Mouse (Mus musculus) hindbrain, postnatal 0 days (tissue): ENCODE measurements around the gene Fkbp7. TPM values are rescaled to one million over a fixed set of nuclear protein-coding genes. Genes with fewer than 3 reads are reported as not detected.

Experiments used
- ATAC-seq: fragments of 200-750 bp; cut with Nextera tagmentation; 2 replicates; pipeline ENCODE4 v1.8.0; 2017; ENCODE audit warnings: mild to moderate bottlenecking, moderate TSS enrichment, moderate library complexity
- DNase-seq: peaks from one replicate; pipeline ENCODE4 v3.0.0-alpha.2; 2015; ENCODE audit warnings: low spot score
- H3K27ac ChIP-seq: fragments of 300-500 bp; sonication (generic); 2 replicates; pipeline ENCODE4 v1.5.1; 2014; ENCODE audit warnings: mild to moderate bottlenecking
- H3K27me3 ChIP-seq: fragments of 300-500 bp; sonication (generic); 2 replicates; pipeline ENCODE4 v1.6.1; 2014; ENCODE audit warnings: low read length, mixed read lengths; ENCODE audit not compliant: insufficient read depth
- H3K36me3 ChIP-seq: fragments of 300-500 bp; sonication (generic); 2 replicates; pipeline ENCODE4 v1.6.1; 2014; ENCODE audit warnings: low read length, mixed read lengths; ENCODE audit not compliant: insufficient read depth
- H3K4me1 ChIP-seq: fragments of 300-500 bp; sonication (generic); 2 replicates; pipeline ENCODE4 v1.6.1; 2014; ENCODE audit warnings: antibody characterized with exemption, low read length, mixed read lengths; ENCODE audit not compliant: insufficient read depth
- H3K4me2 ChIP-seq: fragments of 300-500 bp; sonication (generic); 2 replicates; pipeline ENCODE4 v1.6.1; 2014; ENCODE audit warnings: low read depth, mild to moderate bottlenecking, low read length, moderate library complexity, mixed read lengths
- H3K4me3 ChIP-seq: fragments of 300-500 bp; sonication (generic); 2 replicates; pipeline ENCODE4 v1.5.1; 2014; ENCODE audit warnings: low read length
- H3K9ac ChIP-seq: fragments of 300-500 bp; sonication (generic); replicated peaks from 2 replicates; pipeline ENCODE4 v1.6.1; 2014; ENCODE audit warnings: mild to moderate bottlenecking, low read length, moderate library complexity, mixed read lengths
- H3K9me3 ChIP-seq: fragments of 300-500 bp; sonication (generic); 2 replicates; pipeline ENCODE4 v1.6.1; 2016; ENCODE audit warnings: low read length, mixed read lengths
- CTCF ChIP-seq: IDR thresholded peaks from 2 replicates; pipeline ENCODE4 v1.5.1; 2016; ENCODE audit warnings: antibody characterized with exemption, control low read depth, low read depth
- WGBS: fragments of 180-500 bp; shearing (Covaris S2); extraction: QIAGEN DNeasy Blood & Tissue Kit; methylation state at CpG from one replicate; pipeline ENCODE4 v1.1.7; 2014; 5-methylcytosine and 5-hydroxymethylcytosine counted together
- polyA plus RNA-seq: library from polyadenylated mRNA; unstranded; fragments of >200 nt; fragmentation: Nextera tagmentation; extraction: Ambion mirVana; gene quantifications from 2 replicates; pipeline ENCODE4 v1.2.1, GENCODE M21; 2015
- total RNA-seq: library from RNA; depleted of rRNA; stranded (reverse); fragments of >200 nt; gene quantifications from 2 replicates; pipeline ENCODE4 v1.2.3, GENCODE M21; 2014

Gene Fkbp7
- total and polyA plus RNA-seq, 2 experiments from 2014 or later, result 2.7 to 15.5 TPM

GRCm38 (mm10) chr2:76695290-76695689 lies 22.4 kb upstream of the Fkbp7 start:
- WGBS, result 90% methylated on average over 6 of the region's 6 CpGs
- no peak for TF ChIP-seq CTCF
- H3K4me1 ChIP-seq, result no peaks in the 10 kb centered on the region
- no peak overlapping the region for H3K4me3 ChIP-seq
- H3K27ac ChIP-seq, result no peak overlapping the region
- H3K36me3 ChIP-seq, result peaks cover 38% of the 10 kb centered on the region
- ATAC-seq (no peak), DNase-seq (no peak)
- no peaks in the 10 kb centered on the region for H3K9me3 ChIP-seq
- no peak overlapping the region for H3K9ac ChIP-seq
- H3K4me2 ChIP-seq, result no peak overlapping the region
- H3K27me3 ChIP-seq, result no peaks in the 10 kb centered on the region

DNA sequence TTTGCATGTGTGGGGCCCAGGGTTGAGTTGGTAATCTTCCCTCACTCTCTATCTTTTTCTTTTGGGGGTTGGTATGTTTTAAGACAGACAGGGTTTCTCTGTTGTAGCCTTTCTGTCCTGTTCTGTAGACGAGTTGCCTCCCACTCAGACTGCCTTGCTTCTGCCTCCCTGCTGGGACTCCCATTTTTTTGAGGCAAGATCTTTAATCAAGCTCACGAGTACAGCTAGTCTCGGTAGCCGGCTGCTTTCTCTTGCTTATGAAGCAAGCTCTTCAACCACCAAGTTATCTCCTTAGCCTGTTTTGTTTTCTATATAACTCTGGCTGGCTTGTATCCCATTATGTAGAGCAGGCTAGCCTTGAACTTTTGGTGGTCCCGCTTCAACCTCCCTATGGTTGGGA lies 20.8 kb upstream of the Fkbp7 start:
- Histone ChIP-seq H3K27me3 (no peaks in the 10 kb centered on the region), H3K27ac (no peak overlapping the region), H3K4me1 (no peaks in the 10 kb centered on the region), H3K9ac (no peak overlapping the region), H3K9me3 (no peaks in the 10 kb centered on the region), H3K4me2 (no peak overlapping the region), H3K4me3 (no peak overlapping the region), H3K36me3 (peaks cover 39% of the 10 kb centered on the region)
- ATAC-seq (no peak), DNase-seq (no peak)
- WGBS, result 80% methylated on average over 5 of the region's 5 CpGs
- no peak for TF ChIP-seq CTCF

GRCm38 (mm10) chr2:76690436-76691204 lies 17.7 kb upstream of the Fkbp7 start:
- 81% methylated on average over 12 of the region's 12 CpGs for WGBS
- ATAC-seq (no peak), DNase-seq (no peak)
- H3K27me3 ChIP-seq, result no peaks in the 10 kb centered on the region
- H3K9ac ChIP-seq, result no peak overlapping the region
- no peaks in the 10 kb centered on the region for H3K9me3 ChIP-seq
- TF ChIP-seq CTCF, result no peak
- H3K4me2 ChIP-seq, result no peak overlapping the region
- H3K36me3 ChIP-seq, result peaks cover 56% of the 10 kb centered on the region
- no peak overlapping the region for H3K4me3 ChIP-seq
- H3K4me1 ChIP-seq, result no peaks in the 10 kb centered on the region
- H3K27ac ChIP-seq, result no peak overlapping the region

- Histone ChIP-seq H3K27me3 (no peaks in the 10 kb centered on the region), H3K9ac (no peak overlapping the region), H3K4me2 (no peak overlapping the region), H3K36me3 (peaks cover 44% of the 10 kb centered on the region), H3K27ac (no peak overlapping the region), H3K4me1 (no peaks in the 10 kb centered on the region), H3K9me3 (no peaks in the 10 kb centered on the region), H3K4me3 (no peak overlapping the region)
- no peak for TF ChIP-seq CTCF
- ATAC-seq (no peak), DNase-seq (no peak)
- 74% methylated on average over 7 of the region's 7 CpGs for WGBS
Observed at GRCm38 (mm10) chr2:76688162-76688561, 15.2 kb upstream of the Fkbp7 start.

- WGBS, result 86% methylated on average over 3 of the region's 3 CpGs
- H3K4me3 ChIP-seq, result no peak overlapping the region
- no peak for TF ChIP-seq CTCF
- no peak overlapping the region for H3K4me2 ChIP-seq
- H3K9me3 ChIP-seq, result no peaks in the 10 kb centered on the region
- H3K9ac ChIP-seq, result no peak overlapping the region
- H3K27me3 ChIP-seq, result no peaks in the 10 kb centered on the region
- no peaks in the 10 kb centered on the region for H3K4me1 ChIP-seq
- ATAC-seq (no peak), DNase-seq (no peak)
- H3K27ac ChIP-seq, result no peak overlapping the region
- H3K36me3 ChIP-seq, result peaks cover 44% of the 10 kb centered on the region
Observed at GRCm38 (mm10) chr2:76687608-76688007, 14.7 kb upstream of the Fkbp7 start.

GRCm38 (mm10) chr2:76686986-76687385 lies 14.1 kb upstream of the Fkbp7 start:
- no peak for ATAC-seq
- TF ChIP-seq CTCF, result no peak
- Histone ChIP-seq H3K4me3 (no peak overlapping the region), H3K36me3 (peaks cover 43% of the 10 kb centered on the region), H3K27ac (no peak overlapping the region), H3K4me2 (no peak overlapping the region), H3K27me3 (no peaks in the 10 kb centered on the region), H3K4me1 (no peaks in the 10 kb centered on the region), H3K9ac (no peak overlapping the region), H3K9me3 (no peaks in the 10 kb centered on the region)
- DNase-seq, result no peak
- WGBS, result 98% methylated on average over 3 of the region's 3 CpGs

GRCm38 (mm10) chr2:76682301-76682700 lies 9.4 kb upstream of the Fkbp7 start:
- Histone ChIP-seq H3K27me3 (no peaks in the 10 kb centered on the region), H3K4me2 (no peak overlapping the region), H3K4me3 (no peak overlapping the region), H3K27ac (no peak overlapping the region), H3K9me3 (no peaks in the 10 kb centered on the region), H3K36me3 (peaks cover 28% of the 10 kb centered on the region), H3K4me1 (no peaks in the 10 kb centered on the region), H3K9ac (no peak overlapping the region)
- no peak for DNase-seq
- no peak for TF ChIP-seq CTCF
- no peak for ATAC-seq
- 86% methylated on average over 8 of the region's 8 CpGs for WGBS
